Mouse (Mus musculus) adrenal gland, adult 18-20 months (tissue): ENCODE data around the gene Ttll1. TPM values are rescaled to one million over a fixed set of nuclear protein-coding genes. Genes with fewer than 3 reads are reported as not detected.
"Not testable (repeated sequence)": the region's sequence is repeated elsewhere in the genome, so short reads cannot be mapped to it uniquely, and the experiment has no call there.

Experiments used
- DNase-seq, 2 experiments: peaks; one replicate each; pipeline ENCODE4 v3.0.0; 2021 to 2022; ENCODE audit warnings: low spot score in 2 of 2
- total RNA-seq, 2 experiments: library from RNA; stranded (reverse); gene quantifications; 1 replicate in 1 of 2; 2 replicates in 1 of 2; pipeline ENCODE4 v1.2.3; 2021

The Ttll1 gene
- total RNA-seq, 2 experiments from 2014 or later: 6.9 to 8.8 TPM

DNA sequence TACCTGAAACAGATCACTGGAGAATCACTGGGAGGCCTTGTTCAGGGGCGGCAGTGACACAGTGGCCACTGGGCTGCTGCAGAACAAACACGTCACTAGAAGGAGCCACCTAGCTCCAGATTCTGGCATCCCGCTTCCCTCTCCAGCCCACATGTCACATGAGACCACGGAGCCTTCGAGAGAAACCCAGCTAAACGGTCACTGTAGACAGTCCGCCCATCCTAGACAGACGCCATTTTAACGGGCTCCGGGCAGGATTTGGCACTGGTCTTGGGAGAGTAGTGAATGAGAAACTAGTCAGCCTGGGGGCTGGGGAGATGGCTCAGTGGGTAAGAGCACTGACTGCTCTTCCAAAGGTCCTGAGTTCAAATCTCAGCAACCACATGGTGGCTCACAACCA lies 26.4 kb downstream of the Ttll1 start:
- no peak for DNase-seq

DNA sequence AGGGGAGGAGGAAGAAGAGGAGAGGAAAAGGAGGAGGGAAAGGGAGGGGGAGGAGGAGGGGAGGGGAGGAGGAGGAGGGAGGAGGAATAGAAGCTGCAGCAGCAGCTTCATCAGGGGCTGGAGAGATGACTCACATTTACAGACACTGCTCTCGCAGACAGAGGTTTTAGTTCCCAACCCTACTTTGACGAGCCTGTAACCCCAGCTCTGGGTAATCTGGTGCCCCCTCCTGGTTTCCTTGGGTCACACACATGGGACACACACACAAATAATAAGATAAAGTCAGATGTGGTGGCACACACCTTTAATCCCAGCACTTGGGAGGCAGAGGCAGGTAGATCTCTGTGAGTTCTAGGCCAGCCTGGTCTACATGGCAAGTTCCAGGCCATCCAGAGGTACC lies 27.2 kb downstream of the Ttll1 start:
- DNase-seq: no peak

DNA sequence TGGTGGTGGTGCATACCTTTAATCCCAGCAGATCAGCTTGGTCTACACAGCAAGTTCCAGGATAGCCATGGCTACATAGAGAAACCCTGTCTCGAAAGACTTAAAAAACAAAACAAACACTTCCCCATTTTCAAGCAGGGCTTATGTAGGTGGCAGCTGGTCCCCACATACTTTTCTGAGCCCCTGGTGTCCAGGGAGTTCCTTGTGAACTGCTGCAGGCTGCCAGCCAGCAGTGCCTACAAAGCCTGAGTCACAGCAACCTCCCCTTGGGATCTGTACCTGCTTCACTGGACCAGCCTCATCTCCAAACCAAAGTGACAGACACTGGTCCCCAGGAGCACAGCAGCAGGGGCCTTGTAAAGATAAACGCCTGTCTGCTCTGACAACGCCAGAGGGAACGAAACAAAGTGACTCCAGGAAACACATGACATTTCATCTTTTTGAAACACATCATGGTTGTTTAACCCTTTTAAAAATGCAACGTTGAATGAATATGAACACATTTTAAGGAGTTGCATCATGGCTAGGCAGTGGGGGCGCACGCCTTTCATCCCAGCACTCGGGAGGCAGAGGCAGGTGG lies 28.0 kb downstream of the Ttll1 start:
- DNase-seq: no peak

DNA sequence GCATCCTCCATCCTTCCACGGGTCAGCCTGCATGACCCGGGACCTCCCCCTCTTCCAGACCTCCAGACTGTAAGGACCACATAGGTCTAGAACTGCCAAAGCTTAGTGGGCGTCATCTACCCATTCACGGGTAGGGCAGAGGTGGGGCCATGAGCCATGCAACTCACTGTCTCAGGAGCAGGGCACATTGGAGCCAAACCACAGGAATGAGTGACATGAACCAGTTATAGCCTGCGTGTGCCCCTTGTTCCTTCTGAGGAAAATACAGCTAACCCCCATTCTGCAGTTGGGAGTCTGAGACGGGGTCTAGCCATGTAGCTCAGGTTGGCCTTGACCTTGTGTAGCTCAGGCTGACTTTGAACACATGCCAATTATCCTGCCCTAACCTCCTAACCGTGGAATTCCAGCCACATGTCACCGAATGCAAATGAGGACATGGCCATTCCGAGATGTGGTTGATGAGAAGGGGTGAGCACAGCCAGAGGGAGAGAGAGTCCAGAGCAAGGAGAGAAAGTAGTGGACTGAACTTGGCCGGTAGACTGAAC lies 29.4 kb downstream of the Ttll1 start:
- DNase-seq: no peak

DNA sequence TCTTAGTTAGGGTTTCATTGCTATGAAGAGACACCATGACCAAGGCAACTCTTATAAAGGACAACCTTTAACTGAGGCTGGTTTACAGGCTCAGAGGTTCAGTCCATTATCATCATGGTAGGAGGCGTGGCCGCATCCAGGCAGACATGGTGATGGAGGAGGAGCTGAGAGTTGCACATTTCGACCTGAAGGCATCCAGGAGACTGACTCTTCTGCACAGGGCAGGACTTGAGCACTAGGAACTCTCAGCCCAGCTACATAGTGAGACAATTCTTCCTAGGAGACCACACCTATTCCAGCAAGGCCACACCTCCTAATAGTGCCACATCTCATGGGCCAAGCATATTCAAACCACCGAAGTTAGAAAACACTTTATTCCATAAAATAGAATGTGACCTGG lies 30.9 kb downstream of the Ttll1 start:
- no peak for DNase-seq

DNA sequence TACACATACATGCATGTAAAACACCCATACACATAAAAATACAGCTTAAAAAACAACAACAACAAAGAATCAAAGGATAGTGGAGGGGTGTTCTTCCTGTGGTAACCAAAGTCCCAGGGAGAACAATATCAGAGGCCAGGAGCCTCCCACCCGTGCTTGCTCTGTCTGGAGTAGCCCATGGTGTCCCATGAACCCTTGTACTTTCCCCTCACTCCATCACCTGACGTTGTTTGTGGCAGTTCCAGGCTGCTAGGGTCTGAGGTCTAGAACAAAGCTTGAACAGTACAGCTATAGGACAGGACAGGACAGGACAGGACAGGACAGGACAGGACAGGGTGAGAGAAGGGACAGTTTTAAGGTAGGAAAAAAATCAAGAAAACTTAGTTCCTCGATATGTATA lies 32.6 kb downstream of the Ttll1 start:
- DNase-seq: no peak

DNA sequence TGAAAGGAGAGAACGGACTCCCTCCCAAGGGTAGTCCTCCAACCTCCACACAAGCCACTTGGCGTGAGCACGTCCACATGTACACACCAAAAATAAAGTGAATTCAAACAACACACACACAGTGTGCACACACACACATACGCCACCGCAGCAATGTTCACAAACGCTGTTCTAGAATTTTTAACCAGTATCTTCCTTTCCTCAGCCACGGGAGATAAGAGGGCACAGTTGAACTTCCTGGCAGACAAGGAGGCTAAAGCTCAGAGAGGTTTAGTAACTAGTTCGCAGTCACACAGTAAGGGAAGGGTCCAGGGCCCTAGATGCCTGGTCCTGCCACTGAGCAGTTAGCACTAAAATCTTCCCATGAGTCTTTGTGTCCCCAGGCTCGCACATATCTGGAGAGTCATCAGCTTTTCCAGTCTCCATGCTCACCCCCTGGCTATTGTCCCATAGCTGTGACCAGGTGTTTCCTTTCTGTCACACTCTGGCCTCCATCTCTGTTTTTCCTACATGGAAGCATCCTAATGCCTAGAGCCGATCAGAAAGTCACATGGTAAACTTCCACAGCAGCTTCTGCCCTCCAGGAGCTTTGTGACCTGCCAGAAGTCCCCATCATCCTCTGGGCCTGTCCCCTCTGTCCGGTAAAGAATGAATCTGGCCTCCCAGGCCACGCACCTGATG lies 34.0 kb downstream of the Ttll1 start:
- no peak for DNase-seq

DNA sequence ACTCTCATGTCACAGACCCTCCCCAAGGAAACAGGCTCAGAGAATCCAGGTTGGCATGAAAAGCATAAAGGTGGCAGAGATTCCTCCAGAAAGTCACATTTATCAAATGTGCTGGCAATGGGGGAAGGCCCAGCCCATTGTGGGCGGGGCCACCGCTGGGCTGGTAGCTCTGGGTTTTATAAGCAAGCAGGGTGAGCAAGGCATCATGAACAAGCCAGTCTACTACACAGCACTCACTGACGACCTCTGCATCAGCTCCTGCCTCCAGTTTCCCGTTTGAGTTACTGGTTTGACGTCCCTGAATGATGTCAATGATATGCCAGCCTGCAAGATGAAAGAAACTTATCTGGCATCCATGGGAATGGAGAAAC lies 36.2 kb downstream of the Ttll1 start:
- no peak for DNase-seq

DNA sequence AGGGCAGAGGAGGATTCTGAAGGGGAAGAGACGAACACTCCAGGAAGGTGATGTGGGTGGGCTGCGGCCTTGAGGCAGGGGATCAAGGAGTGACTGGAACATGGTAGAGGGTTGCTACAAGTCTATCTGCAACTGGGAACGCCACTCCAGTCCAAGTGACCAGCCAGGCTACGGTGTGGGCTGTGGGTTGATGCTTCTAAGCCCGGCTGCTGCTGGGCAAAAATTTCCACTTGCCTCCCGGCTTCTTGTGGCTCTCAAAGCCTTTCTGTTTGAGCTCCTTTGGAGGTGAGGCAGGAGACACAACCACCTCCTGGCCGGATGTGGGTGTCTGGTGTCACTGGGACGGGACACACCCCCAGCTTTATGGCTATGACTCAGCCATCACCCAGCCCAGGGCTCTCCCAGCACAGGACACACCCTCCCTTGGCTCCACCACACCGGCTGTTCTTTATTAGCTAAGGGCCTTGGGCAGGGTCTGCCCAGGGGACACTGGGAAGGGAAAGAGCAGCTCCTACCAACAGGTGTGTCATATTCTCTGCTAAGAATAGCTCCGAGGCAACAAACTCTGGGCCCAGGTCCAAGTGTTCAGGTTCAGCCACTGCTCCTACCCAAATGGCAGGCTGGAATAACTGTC lies 36.7 kb downstream of the Ttll1 start:
- peak; percentile 46 to 55 for DNase-seq

DNA sequence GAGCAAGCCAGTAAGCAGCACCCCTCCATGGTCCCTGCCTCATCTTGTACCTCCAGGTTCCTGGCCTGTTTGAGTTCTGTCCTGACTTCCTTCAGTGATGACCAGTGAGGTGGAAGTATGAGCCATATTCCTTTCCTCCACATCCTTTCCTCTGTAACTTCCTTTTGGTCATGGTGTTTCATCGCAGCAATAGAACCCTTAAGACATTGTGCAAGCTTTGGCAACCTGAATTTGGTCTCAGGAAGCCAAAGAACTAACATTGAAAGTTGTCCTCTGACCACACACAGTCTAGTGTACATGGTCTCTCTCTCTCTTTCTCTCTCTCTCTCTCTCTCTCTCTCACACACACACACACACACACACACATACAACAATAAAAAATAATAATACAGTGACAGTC lies 37.4 kb downstream of the Ttll1 start:
- DNase-seq: no peak

DNA sequence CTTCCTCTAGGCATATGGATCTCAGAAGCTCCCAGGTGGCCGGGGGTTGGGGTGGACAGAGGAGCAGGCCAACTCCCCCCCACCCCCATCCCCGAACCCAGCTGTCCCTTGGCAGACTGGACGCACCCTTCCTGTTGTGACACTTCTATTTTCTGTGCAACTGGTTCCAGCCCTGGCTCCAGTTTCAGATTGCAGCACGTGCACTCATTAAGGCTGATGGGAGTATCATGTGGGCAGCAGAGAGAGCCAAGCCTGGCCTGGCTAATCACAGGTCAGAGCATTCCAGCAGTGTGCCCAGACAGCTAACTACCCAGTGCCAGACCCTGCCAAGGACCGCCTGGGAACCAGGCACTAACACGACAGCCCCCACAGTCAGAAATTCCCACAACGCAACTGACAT lies 39.2 kb downstream of the Ttll1 start:
- no peak for DNase-seq

DNA sequence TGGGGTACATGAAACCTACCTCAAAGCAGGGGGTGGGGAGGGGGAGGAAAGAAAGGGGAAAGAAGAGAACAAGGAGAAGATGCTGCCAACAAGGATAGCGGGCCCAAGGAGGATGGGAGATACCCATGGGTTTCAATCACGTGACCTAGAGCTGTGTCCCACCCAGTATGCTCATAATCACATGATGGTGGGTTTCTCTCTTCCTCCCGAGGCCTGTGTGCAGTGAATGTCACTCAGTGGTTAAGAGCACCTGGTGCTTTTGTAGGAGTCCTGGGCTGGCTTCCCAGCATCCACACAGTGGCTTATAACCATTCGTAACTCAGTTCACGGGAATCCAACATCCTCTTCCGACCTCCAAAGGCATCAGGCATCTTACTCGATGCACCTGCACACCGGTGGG lies 40.2 kb downstream of the Ttll1 start:
- DNase-seq: no peak

DNA sequence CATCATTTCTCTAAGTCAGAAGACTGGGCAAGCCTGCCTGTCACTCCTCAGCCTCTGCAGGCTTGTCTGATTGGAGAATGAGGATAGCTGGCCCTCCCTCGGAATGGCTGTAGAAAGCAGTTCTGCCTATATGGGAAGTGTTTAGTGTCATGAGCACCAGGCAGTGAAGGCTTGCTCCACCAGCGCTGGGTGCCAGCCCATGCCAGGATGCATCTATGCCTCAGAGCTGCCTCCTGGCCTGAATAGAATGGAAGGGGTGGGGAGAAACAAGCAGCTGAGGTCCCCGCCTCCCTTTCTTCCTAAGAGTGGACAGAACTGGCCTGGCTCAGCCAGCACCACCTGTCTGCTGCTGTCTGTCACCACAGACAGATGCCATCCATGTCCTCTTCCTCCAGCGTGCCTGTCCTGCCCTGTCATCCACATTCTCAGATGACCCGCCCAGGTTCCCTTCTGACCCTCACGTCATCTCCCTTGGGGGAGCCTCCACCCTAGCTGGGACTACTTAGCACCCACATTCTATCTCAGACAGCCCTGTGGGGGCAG lies 41.3 kb downstream of the Ttll1 start:
- no peak for DNase-seq

DNA sequence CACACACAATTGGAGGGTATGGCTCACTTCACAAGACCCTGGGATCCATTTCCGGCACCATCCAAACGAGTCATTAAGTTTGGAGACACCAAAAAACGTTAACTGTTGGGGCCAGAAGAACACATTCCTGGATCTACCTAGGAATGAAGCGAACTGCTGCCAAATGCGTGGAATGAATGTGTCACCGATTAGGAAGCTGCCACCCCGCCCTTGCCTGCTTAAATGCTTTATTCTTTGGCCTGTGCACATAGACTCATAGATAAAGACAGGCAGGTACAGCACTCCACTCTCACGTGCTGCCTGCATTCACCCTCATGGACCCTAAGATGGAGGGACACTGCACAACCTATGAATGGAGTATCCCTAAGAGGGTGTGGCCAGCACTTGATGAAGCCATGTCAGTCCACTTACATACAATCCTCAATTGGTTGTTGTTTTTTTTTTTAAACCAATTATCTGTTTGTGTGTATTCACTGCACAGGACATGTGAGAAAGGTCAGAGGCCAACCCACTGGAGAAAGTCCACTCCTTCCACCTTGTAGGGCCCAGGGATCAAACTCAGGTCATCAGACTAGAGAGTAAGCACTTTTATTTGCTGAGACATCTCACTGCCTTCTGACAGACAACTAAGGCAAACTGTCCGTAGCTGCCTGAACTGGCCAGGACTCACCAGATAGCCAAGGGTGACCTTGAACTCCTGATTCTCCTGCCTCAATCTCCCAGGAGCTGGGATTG lies 43.3 kb downstream of the Ttll1 start:
- DNase-seq: no peak

DNA sequence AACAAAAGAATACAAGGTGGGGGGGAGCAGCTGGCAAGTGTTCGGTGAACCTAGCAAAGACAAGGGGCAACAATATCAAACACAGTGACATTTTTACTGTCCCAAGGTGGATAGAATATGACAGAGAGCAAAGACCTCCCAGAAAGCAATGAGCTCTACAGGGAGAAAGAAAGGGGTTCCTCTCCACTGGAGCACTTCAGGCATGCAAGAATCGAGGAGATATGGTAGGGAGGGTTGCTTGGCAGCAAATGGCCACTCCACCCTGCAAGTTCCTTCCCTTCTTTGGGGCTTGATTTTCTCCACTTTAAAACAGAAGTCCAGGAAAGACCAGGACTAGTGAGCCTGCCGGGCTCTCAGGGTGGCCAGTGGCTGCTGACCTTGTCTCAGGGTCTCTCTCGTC lies 44.4 kb downstream of the Ttll1 start:
- DNase-seq: no peak

DNA sequence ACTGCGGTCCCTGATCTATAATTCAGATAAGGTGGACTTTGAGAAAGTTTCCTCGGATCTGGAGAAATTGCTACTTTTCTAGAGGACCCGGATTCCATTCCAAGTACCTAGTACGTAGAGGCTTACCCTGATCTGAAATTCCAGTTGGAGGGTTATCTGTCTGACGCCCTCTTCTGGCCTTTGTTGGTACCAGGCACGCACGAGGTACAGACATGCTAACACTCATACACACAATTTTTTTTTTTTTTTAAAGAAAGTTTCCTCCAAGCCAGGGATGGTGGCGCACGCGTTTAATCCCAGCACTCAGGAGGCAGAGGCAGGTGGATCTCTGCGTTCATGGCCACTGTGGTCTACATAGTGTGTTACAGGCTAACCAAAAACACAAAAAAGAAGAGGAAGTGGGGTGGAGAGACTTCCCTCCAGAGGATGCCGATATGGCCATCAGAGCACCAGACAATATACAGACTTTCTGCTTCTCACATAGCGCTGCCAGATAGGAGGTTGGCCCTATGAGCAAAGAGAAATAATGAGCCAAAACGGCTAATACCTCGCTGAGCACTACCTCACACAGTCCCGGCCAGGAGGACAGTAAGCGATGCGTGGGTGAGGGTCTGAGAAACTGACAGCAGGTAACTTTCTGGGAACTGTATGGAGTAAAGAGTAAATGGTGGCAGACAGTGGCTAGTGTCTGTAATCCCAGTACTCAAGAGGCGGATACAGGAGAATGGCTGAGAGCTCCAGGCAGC lies 45.6 kb downstream of the Ttll1 start:
- no peak for DNase-seq

DNA sequence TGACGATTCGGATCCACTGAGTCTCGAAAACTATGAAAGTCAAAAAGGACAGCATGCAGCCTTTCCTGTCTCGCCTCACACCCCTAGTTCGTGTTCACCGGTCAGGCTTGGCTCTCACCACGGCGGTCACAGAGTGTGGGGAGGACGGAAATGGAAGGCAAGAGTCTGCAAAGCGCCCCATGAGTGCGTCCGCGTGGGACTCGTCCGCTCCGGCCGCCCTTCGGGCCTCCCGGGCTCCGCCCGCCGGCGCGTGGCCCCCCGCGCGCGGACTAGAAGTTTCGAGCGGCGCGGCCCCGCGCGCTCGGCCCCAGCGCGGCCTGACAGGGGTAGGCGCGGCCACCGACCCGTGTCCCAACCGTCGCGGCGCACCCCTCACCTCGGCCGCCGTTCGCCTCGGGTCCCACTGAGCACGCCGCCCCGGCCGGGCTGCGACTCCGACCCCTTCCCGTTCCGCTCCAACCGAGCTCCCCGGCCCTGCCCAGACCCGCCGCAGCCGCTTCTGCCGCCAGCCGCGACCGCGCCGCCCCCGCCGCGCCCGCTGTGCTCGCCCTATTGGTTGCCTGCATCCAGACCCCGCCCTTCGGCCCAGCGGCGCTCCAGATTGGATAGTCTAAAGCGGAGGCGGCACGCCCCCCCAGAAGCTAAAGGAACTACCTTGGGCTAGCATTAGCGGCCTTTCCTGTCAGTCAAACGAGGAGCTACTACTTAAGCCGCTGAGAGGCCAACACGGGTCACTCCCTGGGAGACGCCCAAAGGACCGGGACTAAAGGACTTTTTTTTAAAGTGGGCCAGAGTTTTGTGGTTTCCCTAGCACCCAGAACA lies 46.4 kb downstream of the Ttll1 start, which contains the start of gene Pacsin2:
Gene Pacsin2, minus strand, starts transcription at position 524 of the 822 bp plus-strand sequence.
- peak; percentile 96 to 97 for DNase-seq

DNA sequence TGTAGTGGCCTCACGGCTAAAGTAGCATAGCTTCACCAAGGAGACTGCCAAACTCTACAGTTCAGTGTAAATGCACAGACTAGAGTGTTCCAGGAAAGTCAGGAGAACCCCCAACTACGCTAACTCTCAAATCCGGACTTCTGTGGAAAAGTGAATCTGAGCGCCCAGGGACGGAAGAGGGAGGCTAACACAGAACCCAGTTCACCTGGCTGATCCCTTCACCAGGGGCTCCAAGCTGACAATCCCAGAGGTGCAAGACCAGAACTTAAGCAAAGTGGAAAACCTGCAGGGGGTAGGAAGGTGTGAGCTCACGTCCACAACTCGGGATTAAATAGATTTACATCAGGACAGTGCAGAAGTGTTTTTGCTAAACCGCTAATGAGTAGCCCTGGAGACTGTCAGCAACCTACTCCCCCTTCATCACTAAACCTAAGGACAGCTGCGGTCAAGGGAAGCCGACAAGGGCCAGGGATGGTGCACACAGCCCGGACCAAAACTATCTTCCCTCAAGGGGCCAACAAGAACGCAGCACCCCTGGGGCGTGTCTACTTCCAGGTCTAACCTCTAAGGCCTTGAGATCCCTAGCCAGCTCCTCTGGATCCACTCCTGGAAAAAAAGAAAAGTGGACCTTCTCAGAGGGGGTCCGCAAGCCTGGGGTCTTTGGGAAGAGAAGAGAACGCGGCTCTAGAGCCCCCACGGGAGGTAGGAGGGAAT lies 47.2 kb downstream of the Ttll1 start:
- DNase-seq: no peak

DNA sequence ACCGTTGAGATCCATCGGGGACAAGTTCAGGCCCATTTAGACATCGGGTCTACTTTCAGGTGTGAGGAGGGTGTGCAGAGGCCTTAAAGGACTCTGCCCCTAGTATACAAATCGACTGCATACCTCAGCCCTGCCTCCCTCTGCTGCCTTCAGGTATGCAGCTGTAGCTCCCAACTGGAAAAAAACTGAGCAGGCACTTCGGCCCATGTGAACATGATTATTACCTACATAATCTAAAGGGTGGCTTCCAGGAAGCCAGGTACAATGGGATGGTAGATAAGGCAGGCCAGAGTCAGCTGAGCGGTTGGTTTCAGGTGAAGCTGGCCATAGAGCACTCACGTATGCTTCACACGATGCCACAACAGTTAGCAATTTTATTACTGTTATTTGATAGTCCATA lies 48.3 kb downstream of the Ttll1 start:
- not testable (repeated sequence) for DNase-seq
